Mouse (Mus musculus) ES-Bruce4 (cell line): ENCODE results near the gene Gm13275. TPM values are rescaled to one million over a fixed set of nuclear protein-coding genes. Genes with fewer than 3 reads are reported as not detected.

Source experiments
- H3K27ac ChIP-seq: 2 replicates; pipeline ENCODE4 v1.5.1; 2012; ENCODE audit warnings: low read length, inconsistent platforms; ENCODE audit not compliant: insufficient read depth
- H3K27me3 ChIP-seq: 2 replicates; pipeline ENCODE4 v1.6.1; 2012; ENCODE audit warnings: mild to moderate bottlenecking, low read length, inconsistent platforms; ENCODE audit not compliant: control insufficient read depth, poor library complexity, insufficient read depth, severe bottlenecking
- H3K36me3 ChIP-seq: 2 replicates; pipeline ENCODE4 v1.6.1; 2012; ENCODE audit warnings: inconsistent platforms, mild to moderate bottlenecking, low read length, moderate library complexity; ENCODE audit not compliant: control insufficient read depth, poor library complexity, insufficient read depth, severe bottlenecking
- H3K4me1 ChIP-seq: one replicate; pipeline ENCODE4 v1.8.1; 2011; ENCODE audit warnings: low read length; ENCODE audit not compliant: control insufficient read depth, insufficient read depth
- H3K4me3 ChIP-seq: 2 replicates; pipeline ENCODE4 v1.5.1; 2011; ENCODE audit warnings: low read depth, mild to moderate bottlenecking, low read length
- H3K9ac ChIP-seq: 2 replicates; pipeline ENCODE4 v1.6.1; 2012; ENCODE audit warnings: low read depth, mild to moderate bottlenecking, inconsistent platforms; ENCODE audit not compliant: poor library complexity, severe bottlenecking
- H3K9me3 ChIP-seq: replicated peaks from 2 replicates; pipeline ENCODE4 v1.6.1; 2012; ENCODE audit warnings: mild to moderate bottlenecking, low read length, inconsistent platforms; ENCODE audit not compliant: control insufficient read depth, poor library complexity, insufficient read depth, severe bottlenecking
- CTCF ChIP-seq: IDR thresholded peaks from one replicate; pipeline ENCODE4 v1.8.1; 2011; ENCODE audit warnings: low read depth, low read length
- EP300 ChIP-seq: IDR thresholded peaks from 2 replicates; pipeline ENCODE4 v1.6.1; 2011; ENCODE audit warnings: low read depth, low read length; ENCODE audit not compliant: insufficient read depth
- POLR2A ChIP-seq: IDR thresholded peaks from one replicate; pipeline ENCODE4 v1.8.1; 2011; ENCODE audit warnings: low read length; ENCODE audit not compliant: insufficient read depth
- polyA plus RNA-seq: library from polyadenylated mRNA; stranded (reverse); fragments of >200 nt; gene quantifications from 2 replicates; pipeline ENCODE4 v1.2.4, GENCODE M21; 2011; ENCODE audit warnings: low read depth; ENCODE audit not compliant: missing spikeins, insufficient read depth, insufficient read length

Gene Gm13275
- polyA plus RNA-seq, 1 experiment, result not detected

GRCm38 (mm10) chr4:88840058-88840457 is 45.8 kb downstream of the Gm13275 start:
- Histone ChIP-seq H3K27ac (no peak overlapping the region), H3K27me3 (no peaks in the 10 kb centered on the region), H3K36me3 (no peaks in the 10 kb centered on the region), H3K4me3 (no peak overlapping the region), H3K9me3 (no peaks in the 10 kb centered on the region), H3K9ac (no peak overlapping the region), H3K4me1 (no peaks in the 10 kb centered on the region)
- TF ChIP-seq EP300 (no peak), CTCF (no peak), POLR2A (no peak)

- Histone ChIP-seq H3K27ac (no peak within 1 kb of the TSS), H3K36me3 (no peaks in the 10 kb centered on the region), H3K4me3 (no peak within 1 kb of the TSS), H3K9ac (no peak within 1 kb of the TSS), H3K4me1 (no peaks in the 10 kb centered on the region), H3K27me3 (no peaks in the 10 kb centered on the region), H3K9me3 (no peaks in the 10 kb centered on the region)
- TF ChIP-seq POLR2A, result no peak
- no peak for TF ChIP-seq CTCF
- TF ChIP-seq EP300, result no peak
These were observed 47.2 kb downstream of the Gm13275 start, which contains the start of gene Ifna4 for GRCm38 (mm10) chr4:88841438-88841911. Gene Ifna4, plus strand, starts transcription at chr4:88841861.

Other genes starting within 250 kb of the Gm13275 start
- not detected in 2 replicates for gene Ifna15, start 236.2 kb upstream of the Gm13275 start, polyA plus RNA-seq
- not detected in 2 replicates for gene Ifna14, start 222.7 kb upstream of the Gm13275 start, polyA plus RNA-seq
- not detected in 2 replicates for gene Ifna9, start 202.1 kb upstream of the Gm13275 start, polyA plus RNA-seq
- not detected in 2 replicates for gene Ifna12, start 191.1 kb upstream of the Gm13275 start, polyA plus RNA-seq
- not detected in 2 replicates for gene C87499, start 160.1 kb upstream of the Gm13275 start, polyA plus RNA-seq
- gene Ifna13, start 150.0 kb upstream of the Gm13275 start, polyA plus RNA-seq, result not detected in 2 replicates
- not detected in 2 replicates for gene Ifna16, start 117.6 kb upstream of the Gm13275 start, polyA plus RNA-seq
- not detected in 2 replicates for gene Ifna2, start 110.6 kb upstream of the Gm13275 start, polyA plus RNA-seq
- gene Ifnab, start 103.1 kb upstream of the Gm13275 start, polyA plus RNA-seq, result not detected in 2 replicates
- gene Gm26566, start 72.7 kb upstream of the Gm13275 start, polyA plus RNA-seq, result not detected in 2 replicates
- 79.5 and 83.1 TPM in 2 replicates for gene Klhl9, start 72.0 kb upstream of the Gm13275 start, polyA plus RNA-seq
- gene Gm13271, start 39.6 kb upstream of the Gm13275 start, polyA plus RNA-seq, result not detected in 2 replicates
- not detected in 2 replicates for gene Gm13283, start 34.4 kb upstream of the Gm13275 start, polyA plus RNA-seq
- not detected in 2 replicates for gene Gm13290, start 20.7 kb upstream of the Gm13275 start, polyA plus RNA-seq
- not detected in 2 replicates for gene Gm13289, start 17.6 kb upstream of the Gm13275 start, polyA plus RNA-seq
- not detected in 2 replicates for gene Gm13272, start 14.6 kb upstream of the Gm13275 start, polyA plus RNA-seq
- not detected in 2 replicates for gene Ifnz, start 12.4 kb upstream of the Gm13275 start, polyA plus RNA-seq
- gene Gm13276, start 8.8 kb upstream of the Gm13275 start, polyA plus RNA-seq, result not detected in 2 replicates
- not detected in 2 replicates for gene Gm13277, start 5.9 kb upstream of the Gm13275 start, polyA plus RNA-seq
- gene Gm13278, start 2.9 kb upstream of the Gm13275 start, polyA plus RNA-seq, result not detected in 2 replicates
- not detected in 2 replicates for gene Gm13279, start 2.9 kb downstream of the Gm13275 start, polyA plus RNA-seq
- gene Gm13285, start 5.2 kb downstream of the Gm13275 start, polyA plus RNA-seq, result not detected in 2 replicates
- gene Gm13287, start 8.8 kb downstream of the Gm13275 start, polyA plus RNA-seq, result not detected in 2 replicates
- not detected in 2 replicates for gene Gm13288, start 11.0 kb downstream of the Gm13275 start, polyA plus RNA-seq
- gene Ifna7, start 21.7 kb downstream of the Gm13275 start, polyA plus RNA-seq, result not detected in 2 replicates
- not detected in 2 replicates for gene Ifna11, start 25.5 kb downstream of the Gm13275 start, polyA plus RNA-seq
- not detected in 2 replicates for gene Ifna6, start 32.9 kb downstream of the Gm13275 start, polyA plus RNA-seq
- gene Ifna5, start 41.0 kb downstream of the Gm13275 start, polyA plus RNA-seq, result not detected in 2 replicates
- not detected in 2 replicates for gene Ifna4, start 47.4 kb downstream of the Gm13275 start, polyA plus RNA-seq
- not detected in 2 replicates for gene Ifna1, start 55.6 kb downstream of the Gm13275 start, polyA plus RNA-seq
- not detected in 2 replicates for gene Ifne, start 85.7 kb downstream of the Gm13275 start, polyA plus RNA-seq